Mouse (Mus musculus): ENCODE data around the gene Syne3. TPM values are rescaled to one million over a fixed set of nuclear protein-coding genes. Genes with fewer than 3 reads are reported as not detected.

The Syne3 gene
- polyA plus RNA-seq, 1 experiment = 7.8 TPM

- Histone ChIP-seq H3K4me3 (ENCODE audit: control insufficient read depth, low read depth, low read length) (no peak overlapping the region), H3K27ac (ENCODE audit: control insufficient read depth, insufficient read depth, low read depth, low read length) (no peak overlapping the region), H3K4me1 (ENCODE audit: control insufficient read depth, insufficient read depth, low read length) (no peaks in the 10 kb centered on the region; the same call in 1 of the 2 replicates), H3K27me3 (ENCODE audit: control insufficient read depth, insufficient read depth, low read length) (no peaks in the 10 kb centered on the region), H3K36me3 (ENCODE audit: control insufficient read depth, insufficient read depth, low read length) (no peaks in the 10 kb centered on the region)
- TF ChIP-seq CTCF (IDR thresholded peaks at IDR 0.05; ENCODE audit: control insufficient read depth, insufficient read depth, insufficient replicate concordance, low read depth, low read length) (no peak), POLR2A (IDR thresholded peaks at IDR 0.05; ENCODE audit: control insufficient read depth, low read depth, low read length) (no peak)
Observed at GRCm38 (mm10) chr12:105022776-105023175, 13.2 kb upstream of the Syne3 start.

- Histone ChIP-seq H3K27me3 (ENCODE audit: control insufficient read depth, insufficient read depth, low read length) (no peaks in the 10 kb centered on the region), H3K27ac (ENCODE audit: control insufficient read depth, insufficient read depth, low read depth, low read length) (no peak overlapping the region), H3K4me1 (ENCODE audit: control insufficient read depth, insufficient read depth, low read length) (no peaks in the 10 kb centered on the region), H3K4me3 (ENCODE audit: control insufficient read depth, low read depth, low read length) (no peak overlapping the region), H3K36me3 (ENCODE audit: control insufficient read depth, insufficient read depth, low read length) (no peaks in the 10 kb centered on the region)
- TF ChIP-seq CTCF (IDR thresholded peaks at IDR 0.05; ENCODE audit: control insufficient read depth, insufficient read depth, insufficient replicate concordance, low read depth, low read length) (no peak), POLR2A (IDR thresholded peaks at IDR 0.05; ENCODE audit: control insufficient read depth, low read depth, low read length) (no peak)
Observed at GRCm38 (mm10) chr12:105022141-105022540, 12.5 kb upstream of the Syne3 start.

- Histone ChIP-seq H3K27me3 (ENCODE audit: control insufficient read depth, insufficient read depth, low read length) (no peaks in the 10 kb centered on the region), H3K4me1 (ENCODE audit: control insufficient read depth, insufficient read depth, low read length) (peaks cover 2% of the 10 kb centered on the region), H3K4me3 (ENCODE audit: control insufficient read depth, low read depth, low read length) (no peak overlapping the region), H3K27ac (ENCODE audit: control insufficient read depth, insufficient read depth, low read depth, low read length) (no peak overlapping the region), H3K36me3 (ENCODE audit: control insufficient read depth, insufficient read depth, low read length) (no peaks in the 10 kb centered on the region)
- no peak for TF ChIP-seq CTCF (IDR thresholded peaks at IDR 0.05; ENCODE audit: control insufficient read depth, insufficient read depth, insufficient replicate concordance, low read depth, low read length)
- TF ChIP-seq POLR2A (IDR thresholded peaks at IDR 0.05; ENCODE audit: control insufficient read depth, low read depth, low read length) = no peak
Observed at GRCm38 (mm10) chr12:105021441-105022069, 11.9 kb upstream of the Syne3 start.

- H3K27me3 ChIP-seq (ENCODE audit: control insufficient read depth, insufficient read depth, low read length) = no peaks in the 10 kb centered on the region
- H3K4me3 ChIP-seq (ENCODE audit: control insufficient read depth, low read depth, low read length) = no peak overlapping the region
- peak overlapping the region; percentile 78 for H3K27ac ChIP-seq (ENCODE audit: control insufficient read depth, insufficient read depth, low read depth, low read length)
- H3K36me3 ChIP-seq (ENCODE audit: control insufficient read depth, insufficient read depth, low read length) = no peaks in the 10 kb centered on the region
- TF ChIP-seq POLR2A (IDR thresholded peaks at IDR 0.05; ENCODE audit: control insufficient read depth, low read depth, low read length) (no peak), CTCF (IDR thresholded peaks at IDR 0.05; ENCODE audit: control insufficient read depth, insufficient read depth, insufficient replicate concordance, low read depth, low read length) (no peak)
- peaks cover 3% of the 10 kb centered on the region for H3K4me1 ChIP-seq (ENCODE audit: control insufficient read depth, insufficient read depth, low read length)
Observed at GRCm38 (mm10) chr12:105019359-105020219, 10.0 kb upstream of the Syne3 start.

GRCm38 (mm10) chr12:105016639-105017038 lies 7.0 kb upstream of the Syne3 start:
- Histone ChIP-seq H3K4me3 (ENCODE audit: control insufficient read depth, low read depth, low read length) (no peak overlapping the region), H3K27me3 (ENCODE audit: control insufficient read depth, insufficient read depth, low read length) (no peaks in the 10 kb centered on the region), H3K27ac (ENCODE audit: control insufficient read depth, insufficient read depth, low read depth, low read length) (peak overlapping the region; percentile 51), H3K4me1 (ENCODE audit: control insufficient read depth, insufficient read depth, low read length) (peaks cover 3% of the 10 kb centered on the region), H3K36me3 (ENCODE audit: control insufficient read depth, insufficient read depth, low read length) (no peaks in the 10 kb centered on the region)
- TF ChIP-seq CTCF (IDR thresholded peaks at IDR 0.05; ENCODE audit: control insufficient read depth, insufficient read depth, insufficient replicate concordance, low read depth, low read length) (no peak), POLR2A (IDR thresholded peaks at IDR 0.05; ENCODE audit: control insufficient read depth, low read depth, low read length) (no peak)

GRCm38 (mm10) chr12:105016199-105016598 lies 6.6 kb upstream of the Syne3 start:
- no peak for TF ChIP-seq CTCF (IDR thresholded peaks at IDR 0.05; ENCODE audit: control insufficient read depth, insufficient read depth, insufficient replicate concordance, low read depth, low read length)
- no peak for TF ChIP-seq POLR2A (IDR thresholded peaks at IDR 0.05; ENCODE audit: control insufficient read depth, low read depth, low read length)
- Histone ChIP-seq H3K27ac (ENCODE audit: control insufficient read depth, insufficient read depth, low read depth, low read length) (peak overlapping the region; percentile 51), H3K4me1 (ENCODE audit: control insufficient read depth, insufficient read depth, low read length) (peaks cover 3% of the 10 kb centered on the region)

GRCm38 (mm10) chr12:105013065-105013464 lies 3.5 kb upstream of the Syne3 start:
- H3K4me3 ChIP-seq (ENCODE audit: control insufficient read depth, low read depth, low read length) = no peak overlapping the region
- peak overlapping the region; percentile 54; the same call in 1 of the 2 replicates for H3K27ac ChIP-seq (ENCODE audit: control insufficient read depth, insufficient read depth, low read depth, low read length)
- no peaks in the 10 kb centered on the region for H3K36me3 ChIP-seq (ENCODE audit: control insufficient read depth, insufficient read depth, low read length)
- H3K4me1 ChIP-seq (ENCODE audit: control insufficient read depth, insufficient read depth, low read length) = peaks cover 16% of the 10 kb centered on the region
- no peak for TF ChIP-seq CTCF (IDR thresholded peaks at IDR 0.05; ENCODE audit: control insufficient read depth, insufficient read depth, insufficient replicate concordance, low read depth, low read length)
- no peak for TF ChIP-seq POLR2A (IDR thresholded peaks at IDR 0.05; ENCODE audit: control insufficient read depth, low read depth, low read length)
- H3K27me3 ChIP-seq (ENCODE audit: control insufficient read depth, insufficient read depth, low read length) = no peaks in the 10 kb centered on the region

More at GRCm38 (mm10) chr12:105016199-105016598, 6.6 kb upstream of the Syne3 start:
- Histone ChIP-seq H3K27me3 (ENCODE audit: control insufficient read depth, insufficient read depth, low read length) (no peaks in the 10 kb centered on the region), H3K4me3 (ENCODE audit: control insufficient read depth, low read depth, low read length) (no peak overlapping the region), H3K36me3 (ENCODE audit: control insufficient read depth, insufficient read depth, low read length) (no peaks in the 10 kb centered on the region)
